Mouse (Mus musculus): ENCODE results near the gene Cdh15. TPM values are rescaled to one million over a fixed set of nuclear protein-coding genes. Genes with fewer than 3 reads are reported as not detected.

Cdh15 gene
- polyA plus RNA-seq, 1 experiment from 2014 or later = 1.4 TPM

DNA sequence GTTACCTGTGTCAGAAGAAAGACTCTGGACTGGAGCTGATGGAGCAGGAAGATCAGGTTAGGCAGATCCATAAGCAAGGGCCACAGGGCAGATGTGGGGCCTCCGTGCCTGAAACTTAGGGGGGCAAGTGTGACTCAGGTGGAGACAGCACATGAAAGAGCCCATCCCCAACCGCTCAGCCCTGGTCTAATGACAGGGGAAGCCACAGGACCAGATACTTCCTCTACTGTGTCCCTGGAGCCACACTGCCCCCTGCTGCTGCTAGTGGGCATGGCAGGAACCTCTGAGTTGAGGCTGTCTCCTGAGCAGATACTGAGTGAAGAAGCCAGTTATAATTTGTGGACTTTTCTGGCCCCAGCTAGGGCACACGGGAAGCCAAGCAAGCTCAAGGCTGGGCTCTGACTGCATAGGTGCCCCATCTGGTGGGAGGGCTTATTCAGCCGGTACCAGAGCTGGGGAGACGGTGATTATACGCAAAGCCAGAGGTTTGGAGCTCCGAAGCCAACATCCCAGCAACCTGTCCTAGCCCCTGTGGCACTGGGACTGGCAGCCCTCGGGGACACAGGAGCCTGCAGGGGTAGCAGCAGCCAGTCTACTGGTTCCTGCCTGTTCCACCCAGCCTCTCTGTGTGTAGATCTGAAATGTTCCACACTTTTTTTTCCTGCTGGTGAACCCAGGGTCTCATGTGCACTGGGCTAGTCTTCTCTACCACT lies 17.3 kb upstream of the Cdh15 start:
- 44% methylated on average over 8 of the region's 8 CpGs for WGBS

DNA sequence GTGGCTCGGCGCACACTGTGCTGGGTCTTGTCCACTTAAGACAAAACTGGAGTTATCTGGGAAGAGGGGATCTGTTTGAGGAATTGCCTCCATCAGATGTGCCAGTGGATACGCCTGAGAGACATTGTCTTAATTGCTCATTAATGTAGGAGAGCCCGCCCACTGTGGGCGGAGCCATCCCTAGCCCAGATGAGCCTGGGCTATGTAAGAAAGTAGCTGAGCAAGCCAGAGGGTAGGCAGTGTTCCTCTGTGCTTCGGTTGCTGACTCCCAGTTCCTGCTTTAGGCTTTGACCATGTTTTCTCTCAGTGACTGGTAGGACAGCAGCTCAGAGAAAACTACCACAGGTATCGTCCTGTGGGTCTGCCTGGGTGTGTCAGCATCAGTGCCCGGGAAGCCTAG lies 13.3 kb upstream of the Cdh15 start:
- DNase-seq (ENCODE audit: low spot score) = no peak
- H3K9me3 ChIP-seq (replicated peaks; ENCODE audit: control insufficient read depth, low read length) = no peaks in the 10 kb centered on the region
- H3K27ac ChIP-seq (ENCODE audit: low read depth, low read length) = no peak overlapping the region
- H3K27me3 ChIP-seq (replicated peaks; ENCODE audit: control insufficient read depth, insufficient read depth, low read length) = no peaks in the 10 kb centered on the region
- H3K4me1 ChIP-seq (ENCODE audit: control insufficient read depth, insufficient read depth, low read length) = no peaks in the 10 kb centered on the region
- H3K9ac ChIP-seq (ENCODE audit: low read length) = no peak overlapping the region
- no peaks in the 10 kb centered on the region for H3K36me3 ChIP-seq (ENCODE audit: control insufficient read depth, insufficient read depth, low read length)
- 80% methylated on average over 8 of the region's 8 CpGs for WGBS
- H3K4me3 ChIP-seq (ENCODE audit: low read depth, low read length) = no peak overlapping the region
- no peak overlapping the region for H3K4me2 ChIP-seq (ENCODE audit: low read length)
- ATAC-seq = no peak

More for the DNA sequence above, 17.3 kb upstream of the Cdh15 start:
- Histone ChIP-seq H3K27me3 (replicated peaks; ENCODE audit: control insufficient read depth, insufficient read depth, low read length) (no peaks in the 10 kb centered on the region), H3K4me1 (ENCODE audit: control insufficient read depth, insufficient read depth, low read length) (no peaks in the 10 kb centered on the region), H3K4me2 (ENCODE audit: low read length) (no peak overlapping the region), H3K9ac (ENCODE audit: low read length) (no peak overlapping the region), H3K9me3 (replicated peaks; ENCODE audit: control insufficient read depth, low read length) (no peaks in the 10 kb centered on the region), H3K36me3 (ENCODE audit: control insufficient read depth, insufficient read depth, low read length) (no peaks in the 10 kb centered on the region), H3K4me3 (ENCODE audit: low read depth, low read length) (no peak overlapping the region), H3K27ac (ENCODE audit: low read depth, low read length) (no peak overlapping the region)
- DNase-seq (ENCODE audit: low spot score) (peak; percentile 88), ATAC-seq (peak; percentile 85)

DNA sequence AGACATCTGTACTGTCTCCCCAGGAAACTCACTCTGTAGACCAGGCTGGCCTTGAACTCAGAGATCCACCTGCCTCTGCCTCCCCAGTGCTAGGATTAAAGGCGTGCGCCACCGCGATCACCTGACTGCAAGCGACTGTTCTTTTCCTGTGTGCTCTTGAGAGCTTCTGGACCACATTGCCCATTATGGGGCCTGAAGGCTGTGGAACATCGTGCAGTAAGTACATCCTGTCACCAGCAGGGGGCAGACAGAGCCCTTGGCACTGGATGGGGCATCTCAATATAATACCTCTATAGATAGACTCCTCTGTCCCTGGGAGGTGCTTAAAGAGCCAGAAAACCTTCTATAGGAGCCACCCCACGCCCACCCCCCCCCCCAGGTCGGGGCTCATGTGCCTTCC lies 12.8 kb upstream of the Cdh15 start:
- no peaks in the 10 kb centered on the region for H3K27me3 ChIP-seq (replicated peaks; ENCODE audit: control insufficient read depth, insufficient read depth, low read length)
- DNase-seq (ENCODE audit: low spot score) (peak; percentile 86), ATAC-seq (peak; percentile 45; the same call in 1 of the 2 replicates)
- H3K4me1 ChIP-seq (ENCODE audit: control insufficient read depth, insufficient read depth, low read length) = no peaks in the 10 kb centered on the region
- no peaks in the 10 kb centered on the region for H3K9me3 ChIP-seq (replicated peaks; ENCODE audit: control insufficient read depth, low read length)
- H3K4me3 ChIP-seq (ENCODE audit: low read depth, low read length) = no peak overlapping the region
- H3K27ac ChIP-seq (ENCODE audit: low read depth, low read length) = no peak overlapping the region
- no peak overlapping the region for H3K4me2 ChIP-seq (ENCODE audit: low read length)
- WGBS = 35% methylated on average over 8 of the region's 8 CpGs
- no peak overlapping the region for H3K9ac ChIP-seq (ENCODE audit: low read length)
- no peaks in the 10 kb centered on the region for H3K36me3 ChIP-seq (ENCODE audit: control insufficient read depth, insufficient read depth, low read length)

DNA sequence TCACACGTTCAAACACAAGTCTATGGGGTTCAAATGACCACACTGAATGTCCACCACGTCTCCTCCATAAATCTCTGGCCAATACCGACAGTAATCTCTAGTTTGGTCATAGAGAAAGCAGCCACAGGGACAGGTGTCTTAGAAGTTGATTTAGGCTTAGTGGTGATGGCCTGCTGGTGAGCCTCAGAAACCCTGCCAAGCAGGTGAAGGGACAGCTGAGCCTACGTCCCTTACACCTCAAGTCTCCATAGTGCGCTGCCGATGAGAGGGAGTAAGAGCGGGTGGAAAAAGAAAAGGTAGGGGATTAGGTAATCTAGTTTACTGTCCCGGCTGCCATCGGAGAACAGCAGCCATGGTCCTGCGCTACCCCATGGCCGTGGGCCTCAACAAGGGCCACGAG lies 11.6 kb upstream of the Cdh15 start:
- DNase-seq (ENCODE audit: low spot score) (no peak), ATAC-seq (no peak)
- H3K4me1 ChIP-seq (ENCODE audit: control insufficient read depth, insufficient read depth, low read length) = no peaks in the 10 kb centered on the region
- H3K4me2 ChIP-seq (ENCODE audit: low read length) = no peak overlapping the region
- no peaks in the 10 kb centered on the region for H3K27me3 ChIP-seq (replicated peaks; ENCODE audit: control insufficient read depth, insufficient read depth, low read length)
- H3K4me3 ChIP-seq (ENCODE audit: low read depth, low read length) = no peak overlapping the region
- H3K9me3 ChIP-seq (replicated peaks; ENCODE audit: control insufficient read depth, low read length) = no peaks in the 10 kb centered on the region
- 88% methylated on average over 12 of the region's 12 CpGs for WGBS
- no peaks in the 10 kb centered on the region for H3K36me3 ChIP-seq (ENCODE audit: control insufficient read depth, insufficient read depth, low read length)
- no peak overlapping the region for H3K27ac ChIP-seq (ENCODE audit: low read depth, low read length)
- no peak overlapping the region for H3K9ac ChIP-seq (ENCODE audit: low read length)

DNA sequence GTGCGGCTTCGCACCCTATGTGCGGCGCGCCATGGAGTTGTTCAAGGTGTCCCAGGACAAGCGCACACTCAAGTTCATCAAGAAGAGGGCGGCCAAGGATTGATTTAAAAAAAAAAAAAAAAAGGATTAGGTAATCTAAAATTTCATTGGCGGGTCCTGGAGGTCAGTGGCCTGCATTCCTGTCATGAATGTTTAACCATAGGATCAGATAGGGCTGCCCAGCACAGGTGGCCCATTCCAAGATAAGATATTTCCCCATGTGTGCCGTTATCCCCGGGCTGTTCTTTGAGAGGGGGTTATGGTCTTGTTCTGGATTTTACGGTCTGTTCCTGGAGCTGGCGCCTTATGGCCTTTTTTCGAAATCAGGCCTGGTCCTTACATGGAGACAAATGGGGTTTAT lies 11.1 kb upstream of the Cdh15 start:
- H3K9me3 ChIP-seq (replicated peaks; ENCODE audit: control insufficient read depth, low read length) = no peaks in the 10 kb centered on the region
- DNase-seq (ENCODE audit: low spot score) (no peak), ATAC-seq (no peak)
- no peaks in the 10 kb centered on the region for H3K36me3 ChIP-seq (ENCODE audit: control insufficient read depth, insufficient read depth, low read length)
- 94% methylated on average over 13 of the region's 13 CpGs for WGBS
- H3K27me3 ChIP-seq (replicated peaks; ENCODE audit: control insufficient read depth, insufficient read depth, low read length) = no peaks in the 10 kb centered on the region
- no peak overlapping the region for H3K9ac ChIP-seq (ENCODE audit: low read length)
- no peak overlapping the region for H3K4me3 ChIP-seq (ENCODE audit: low read depth, low read length)
- no peak overlapping the region for H3K27ac ChIP-seq (ENCODE audit: low read depth, low read length)
- no peak overlapping the region for H3K4me2 ChIP-seq (ENCODE audit: low read length)
- H3K4me1 ChIP-seq (ENCODE audit: control insufficient read depth, insufficient read depth, low read length) = no peaks in the 10 kb centered on the region

DNA sequence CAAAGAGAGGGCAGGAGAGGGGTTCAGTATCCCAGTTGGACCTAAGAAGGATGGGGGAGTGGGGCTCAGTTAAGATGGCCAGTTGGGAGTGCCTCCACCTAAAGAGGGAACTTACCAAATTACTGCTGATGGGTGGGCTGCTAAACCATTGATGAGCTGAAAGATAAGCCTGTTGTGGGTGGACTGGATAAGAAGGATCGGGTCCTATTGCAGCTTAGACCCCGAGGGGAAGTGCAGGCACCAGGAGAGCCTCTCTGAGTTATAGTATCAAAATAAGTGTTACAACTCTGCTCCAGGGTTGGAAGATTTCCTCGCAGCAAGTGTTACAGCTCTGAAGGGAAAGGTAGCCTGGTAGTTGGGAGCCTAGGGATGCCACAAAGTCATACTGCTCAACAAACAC lies 3.6 kb upstream of the Cdh15 start:
- no peak overlapping the region for H3K4me2 ChIP-seq (ENCODE audit: low read length)
- H3K27me3 ChIP-seq (replicated peaks; ENCODE audit: control insufficient read depth, insufficient read depth, low read length) = no peaks in the 10 kb centered on the region
- no peak overlapping the region for H3K27ac ChIP-seq (ENCODE audit: low read depth, low read length)
- no peaks in the 10 kb centered on the region for H3K9me3 ChIP-seq (replicated peaks; ENCODE audit: control insufficient read depth, low read length)
- H3K4me3 ChIP-seq (ENCODE audit: low read depth, low read length) = no peak overlapping the region
- H3K4me1 ChIP-seq (ENCODE audit: control insufficient read depth, insufficient read depth, low read length) = 0 out of 2 replicates have a peak, but pooled peaks cover 3% of the 10 kb centered on the region
- ATAC-seq (no peak), DNase-seq (ENCODE audit: low spot score) (no peak)
- 72% methylated on average over 3 of the region's 3 CpGs for WGBS
- no peak overlapping the region for H3K9ac ChIP-seq (ENCODE audit: low read length)
- H3K36me3 ChIP-seq (ENCODE audit: control insufficient read depth, insufficient read depth, low read length) = no peaks in the 10 kb centered on the region

DNA sequence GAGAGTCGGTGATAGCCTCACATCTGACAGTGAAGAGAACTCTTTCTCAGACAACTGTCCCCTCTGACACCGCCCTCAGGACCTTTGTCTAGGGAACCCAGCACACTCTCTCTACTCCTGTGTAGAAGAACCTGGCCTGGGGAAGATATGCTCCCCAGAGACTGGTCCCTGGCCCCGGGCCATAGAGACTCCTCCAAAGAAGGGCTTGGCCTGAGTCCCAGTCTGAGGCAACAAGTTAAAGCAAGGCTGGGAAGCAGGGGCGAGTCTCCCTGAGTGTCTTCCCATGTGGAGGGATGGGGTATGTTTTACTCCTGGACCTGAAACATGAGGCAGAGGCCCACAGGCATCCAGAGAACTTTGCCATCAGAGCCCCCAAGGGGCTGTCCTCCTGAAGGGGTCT lies 2.1 kb upstream of the Cdh15 start:
- WGBS = 80% methylated on average over 4 of the region's 4 CpGs
- Histone ChIP-seq H3K36me3 (ENCODE audit: control insufficient read depth, insufficient read depth, low read length) (no peaks in the 10 kb centered on the region), H3K4me2 (ENCODE audit: low read length) (no peak overlapping the region), H3K4me3 (ENCODE audit: low read depth, low read length) (no peak overlapping the region), H3K9me3 (replicated peaks; ENCODE audit: control insufficient read depth, low read length) (no peaks in the 10 kb centered on the region), H3K27ac (ENCODE audit: low read depth, low read length) (no peak overlapping the region), H3K9ac (ENCODE audit: low read length) (no peak overlapping the region), H3K27me3 (replicated peaks; ENCODE audit: control insufficient read depth, insufficient read depth, low read length) (no peaks in the 10 kb centered on the region), H3K4me1 (ENCODE audit: control insufficient read depth, insufficient read depth, low read length) (0 out of 2 replicates have a peak, but pooled peaks cover 3% of the 10 kb centered on the region)
- no peak for DNase-seq (ENCODE audit: low spot score)
- ATAC-seq = no peak

DNA sequence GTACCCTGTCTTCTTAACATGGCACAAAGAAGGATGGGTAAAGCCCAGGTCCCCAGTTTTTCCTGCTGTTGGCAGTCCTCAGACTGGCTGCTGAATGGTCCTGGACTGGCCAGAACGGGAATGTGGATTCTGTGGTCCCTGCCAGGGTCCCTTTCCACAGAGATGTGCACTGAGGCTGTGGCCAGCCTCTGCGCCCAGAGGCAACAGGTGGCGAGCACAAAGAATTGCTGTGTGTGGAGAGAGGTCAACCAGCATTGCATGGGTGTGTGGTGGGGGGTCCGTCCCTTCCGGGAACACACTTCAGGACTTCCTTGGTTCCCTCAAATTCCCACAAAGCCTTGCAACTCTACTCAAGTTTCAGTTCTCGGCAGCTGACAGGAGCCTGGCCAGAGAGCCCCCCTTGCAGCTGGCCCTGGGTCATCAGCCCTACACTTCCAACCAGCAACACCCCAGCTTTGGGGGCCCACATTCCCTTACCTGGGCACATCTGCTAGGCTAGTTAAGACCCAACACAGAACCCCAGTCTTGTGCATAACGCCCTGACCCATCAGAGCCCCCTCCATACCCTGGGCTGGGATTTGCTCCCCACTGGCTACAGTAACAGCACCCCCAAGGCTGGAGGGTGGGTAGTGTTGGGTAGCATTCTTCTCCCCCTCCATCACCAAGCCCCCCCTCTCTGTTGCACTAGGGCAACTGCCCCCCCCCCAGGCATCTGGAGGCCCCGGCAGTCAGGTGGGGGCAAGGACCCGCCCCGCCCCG lies 1.6 kb downstream of the Cdh15 start:
- ATAC-seq (no peak), DNase-seq (ENCODE audit: low spot score) (no peak)
- no peaks in the 10 kb centered on the region for H3K9me3 ChIP-seq (replicated peaks; ENCODE audit: control insufficient read depth, low read length)
- WGBS = 60% methylated on average over 11 of the region's 11 CpGs
- H3K36me3 ChIP-seq (ENCODE audit: control insufficient read depth, insufficient read depth, low read length) = no peaks in the 10 kb centered on the region
- no peaks in the 10 kb centered on the region for H3K27me3 ChIP-seq (replicated peaks; ENCODE audit: control insufficient read depth, insufficient read depth, low read length)
- H3K27ac ChIP-seq (ENCODE audit: low read depth, low read length) = no peak overlapping the region
- H3K9ac ChIP-seq (ENCODE audit: low read length) = no peak overlapping the region
- H3K4me3 ChIP-seq (ENCODE audit: low read depth, low read length) = no peak overlapping the region
- peaks cover 9% of the 10 kb centered on the region for H3K4me1 ChIP-seq (ENCODE audit: control insufficient read depth, insufficient read depth, low read length)
- H3K4me2 ChIP-seq (ENCODE audit: low read length) = no peak overlapping the region

DNA sequence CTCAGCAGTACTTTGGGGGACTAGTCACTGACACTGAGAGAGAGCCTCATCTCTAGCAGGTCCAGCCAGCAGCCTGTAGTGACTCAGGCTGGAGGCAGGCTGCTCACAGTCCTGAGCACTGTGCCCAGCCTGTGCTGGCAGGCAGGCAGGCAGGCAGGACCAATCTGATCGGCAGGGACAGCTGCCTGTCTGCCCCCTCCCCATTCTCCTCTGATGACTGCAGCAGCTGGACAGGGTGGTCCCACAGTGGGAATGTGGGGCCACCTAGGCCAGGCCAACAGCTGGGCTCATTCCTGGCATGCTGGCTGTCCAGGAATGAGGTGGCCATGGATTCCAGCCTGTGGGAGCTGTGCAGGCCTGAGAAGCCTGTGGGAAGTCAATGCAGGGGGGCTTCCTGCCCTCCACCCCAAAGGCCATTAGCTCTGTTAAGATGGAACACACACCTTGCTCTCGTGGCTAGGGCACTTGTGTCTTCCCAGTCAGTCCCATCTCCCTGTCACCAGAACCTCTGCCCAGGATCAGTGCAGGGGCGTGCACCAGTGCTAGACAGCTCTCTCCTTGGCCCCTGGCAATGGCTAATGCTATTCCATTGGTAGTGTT lies 3.0 kb downstream of the Cdh15 start:
- Histone ChIP-seq H3K27ac (ENCODE audit: low read depth, low read length) (no peak overlapping the region), H3K9me3 (replicated peaks; ENCODE audit: control insufficient read depth, low read length) (no peaks in the 10 kb centered on the region), H3K4me3 (ENCODE audit: low read depth, low read length) (no peak overlapping the region), H3K4me1 (ENCODE audit: control insufficient read depth, insufficient read depth, low read length) (peaks cover 9% of the 10 kb centered on the region), H3K27me3 (replicated peaks; ENCODE audit: control insufficient read depth, insufficient read depth, low read length) (no peaks in the 10 kb centered on the region), H3K9ac (ENCODE audit: low read length) (no peak overlapping the region), H3K4me2 (ENCODE audit: low read length) (no peak overlapping the region), H3K36me3 (ENCODE audit: control insufficient read depth, insufficient read depth, low read length) (no peaks in the 10 kb centered on the region)
- no peak for ATAC-seq
- no peak for DNase-seq (ENCODE audit: low spot score)
- 77% methylated on average over 3 of the region's 3 CpGs for WGBS
